Mouse (Mus musculus): ENCODE data around the gene Mta3. TPM values are rescaled to one million over a fixed set of nuclear protein-coding genes. Genes with fewer than 3 reads are reported as not detected.

Gene Mta3
- polyA plus RNA-seq, 1 experiment from 2014 or later: 29.8 TPM

GRCm38 (mm10) chr17:83695785-83696184 lies 10.2 kb upstream of the Mta3 start:
- Histone ChIP-seq H3K4me1 (replicated peaks; ENCODE audit: control insufficient read depth, insufficient read depth, low read length) (no peaks in the 10 kb centered on the region), H3K4me3 (ENCODE audit: low read depth, low read length) (no peak overlapping the region), H3K27me3 (replicated peaks; ENCODE audit: control insufficient read depth, insufficient read depth, low read length) (no peaks in the 10 kb centered on the region), H3K27ac (ENCODE audit: low read depth, low read length) (no peak overlapping the region), H3K4me2 (replicated peaks; ENCODE audit: low read depth) (no peak overlapping the region), H3K9ac (ENCODE audit: low read depth, low read length) (no peak overlapping the region), H3K9me3 (ENCODE audit: control insufficient read depth) (no peaks in the 10 kb centered on the region), H3K36me3 (ENCODE audit: control insufficient read depth, insufficient read depth) (no peaks in the 10 kb centered on the region)
- whole genome bisulfite sequencing: 86% methylated on average over 2 of the region's 2 CpGs
- TF ChIP-seq CTCF (IDR thresholded peaks at IDR 0.05; ENCODE audit: low read depth): no peak
- ATAC-seq: no peak

DNA sequence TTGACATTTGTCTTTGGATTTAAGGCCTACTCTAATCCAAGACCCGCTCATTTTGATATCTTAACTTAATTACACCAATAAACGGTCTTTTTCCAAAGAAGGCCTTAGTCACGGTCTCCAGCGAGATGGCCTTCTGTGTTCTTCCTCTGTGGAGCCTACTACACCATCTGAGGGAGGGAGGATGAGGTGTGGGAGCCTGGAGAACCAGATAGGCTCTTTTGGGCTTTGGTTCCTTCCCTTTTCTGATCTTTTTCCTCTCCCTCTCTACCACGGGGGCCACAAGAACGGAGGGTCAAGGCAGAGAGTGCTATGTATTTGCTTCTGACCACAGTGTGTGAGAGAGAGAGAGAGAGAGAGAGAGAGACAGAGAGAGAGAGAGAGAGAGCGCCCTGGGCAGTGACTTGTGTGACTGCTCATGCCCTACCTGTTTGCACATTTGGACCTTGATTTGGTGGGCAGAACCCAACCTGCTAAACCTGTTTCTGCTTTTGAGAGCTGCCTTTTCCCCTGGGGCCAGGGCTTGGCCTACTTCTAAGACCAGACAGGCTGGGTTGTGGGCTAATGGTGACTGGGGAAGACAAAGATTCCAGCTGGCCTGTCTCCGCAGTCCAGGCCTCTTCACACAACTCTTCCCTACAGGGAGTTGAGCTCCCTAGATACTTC lies 6.8 kb upstream of the Mta3 start:
- Histone ChIP-seq H3K9me3 (ENCODE audit: control insufficient read depth) (no peaks in the 10 kb centered on the region), H3K27me3 (replicated peaks; ENCODE audit: control insufficient read depth, insufficient read depth, low read length) (no peaks in the 10 kb centered on the region), H3K4me2 (replicated peaks; ENCODE audit: low read depth) (no peak overlapping the region), H3K4me1 (replicated peaks; ENCODE audit: control insufficient read depth, insufficient read depth, low read length) (no peaks in the 10 kb centered on the region), H3K9ac (ENCODE audit: low read depth, low read length) (no peak overlapping the region), H3K36me3 (ENCODE audit: control insufficient read depth, insufficient read depth) (no peaks in the 10 kb centered on the region), H3K27ac (ENCODE audit: low read depth, low read length) (no peak overlapping the region), H3K4me3 (ENCODE audit: low read depth, low read length) (no peak overlapping the region)
- TF ChIP-seq CTCF (IDR thresholded peaks at IDR 0.05; ENCODE audit: low read depth): no peak
- 40% methylated on average over 8 of the region's 8 CpGs for WGBS
- ATAC-seq: peak; percentile 97

DNA sequence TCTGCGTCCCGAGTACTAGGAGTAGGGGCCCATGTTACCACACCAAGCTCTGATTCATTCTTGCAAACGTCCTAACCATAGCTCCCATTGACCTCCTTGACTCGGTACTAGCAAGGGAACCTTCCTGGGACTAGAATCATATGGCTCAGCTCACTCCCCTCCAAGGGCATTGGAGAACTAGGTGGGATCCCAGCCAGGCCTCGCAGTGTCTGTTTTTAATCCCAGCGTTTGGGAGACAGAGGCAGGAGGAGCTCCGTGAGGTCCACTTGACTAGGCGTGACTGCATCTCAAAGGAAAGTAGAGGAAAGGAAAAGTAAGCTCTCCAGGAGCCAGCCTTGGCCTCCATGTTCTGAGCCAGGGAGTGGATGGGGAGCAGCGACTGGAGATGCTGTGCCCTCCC lies 5.8 kb upstream of the Mta3 start:
- no peak for ATAC-seq
- H3K9me3 ChIP-seq (ENCODE audit: control insufficient read depth): no peaks in the 10 kb centered on the region
- no peak overlapping the region for H3K4me3 ChIP-seq (ENCODE audit: low read depth, low read length)
- TF ChIP-seq CTCF (IDR thresholded peaks at IDR 0.05; ENCODE audit: low read depth): no peak
- H3K36me3 ChIP-seq (ENCODE audit: control insufficient read depth, insufficient read depth): no peaks in the 10 kb centered on the region
- no peaks in the 10 kb centered on the region for H3K27me3 ChIP-seq (replicated peaks; ENCODE audit: control insufficient read depth, insufficient read depth, low read length)
- no peaks in the 10 kb centered on the region for H3K4me1 ChIP-seq (replicated peaks; ENCODE audit: control insufficient read depth, insufficient read depth, low read length)
- 81% methylated on average over 9 of the region's 9 CpGs for WGBS
- no peak overlapping the region for H3K9ac ChIP-seq (ENCODE audit: low read depth, low read length)
- H3K4me2 ChIP-seq (replicated peaks; ENCODE audit: low read depth): no peak overlapping the region
- H3K27ac ChIP-seq (ENCODE audit: low read depth, low read length): no peak overlapping the region

GRCm38 (mm10) chr17:83704469-83704868 lies 1.5 kb upstream of the Mta3 start:
- no peak for ATAC-seq
- Histone ChIP-seq H3K9me3 (ENCODE audit: control insufficient read depth) (no peaks in the 10 kb centered on the region), H3K9ac (ENCODE audit: low read depth, low read length) (no peak overlapping the region), H3K36me3 (ENCODE audit: control insufficient read depth, insufficient read depth) (no peaks in the 10 kb centered on the region), H3K27me3 (replicated peaks; ENCODE audit: control insufficient read depth, insufficient read depth, low read length) (no peaks in the 10 kb centered on the region), H3K4me3 (ENCODE audit: low read depth, low read length) (no peak overlapping the region), H3K4me1 (replicated peaks; ENCODE audit: control insufficient read depth, insufficient read depth, low read length) (no peaks in the 10 kb centered on the region), H3K27ac (ENCODE audit: low read depth, low read length) (no peak overlapping the region), H3K4me2 (replicated peaks; ENCODE audit: low read depth) (no peak overlapping the region)
- 85% methylated on average over 5 of the region's 5 CpGs for WGBS
- no peak for TF ChIP-seq CTCF (IDR thresholded peaks at IDR 0.05; ENCODE audit: low read depth)

GRCm38 (mm10) chr17:83705352-83706115 lies 429 bp upstream of the Mta3 start:
- H3K36me3 ChIP-seq (ENCODE audit: control insufficient read depth, insufficient read depth): peaks cover 5% of the 10 kb centered on the region
- peak overlapping the region; percentile 85 for H3K4me3 ChIP-seq (ENCODE audit: low read depth, low read length)
- no peak for TF ChIP-seq CTCF (IDR thresholded peaks at IDR 0.05; ENCODE audit: low read depth)
- no peaks in the 10 kb centered on the region for H3K27me3 ChIP-seq (replicated peaks; ENCODE audit: control insufficient read depth, insufficient read depth, low read length)
- WGBS: 6% methylated on average over 37 of the region's 38 CpGs
- ATAC-seq: peak; percentile 75
- H3K27ac ChIP-seq (ENCODE audit: low read depth, low read length): peak overlapping the region; percentile 97
- H3K4me1 ChIP-seq (replicated peaks; ENCODE audit: control insufficient read depth, insufficient read depth, low read length): no peaks in the 10 kb centered on the region
- no peaks in the 10 kb centered on the region for H3K9me3 ChIP-seq (ENCODE audit: control insufficient read depth)
- H3K4me2 ChIP-seq (replicated peaks; ENCODE audit: low read depth): peak overlapping the region; percentile 99
- H3K9ac ChIP-seq (ENCODE audit: low read depth, low read length): peak overlapping the region; percentile 98

DNA sequence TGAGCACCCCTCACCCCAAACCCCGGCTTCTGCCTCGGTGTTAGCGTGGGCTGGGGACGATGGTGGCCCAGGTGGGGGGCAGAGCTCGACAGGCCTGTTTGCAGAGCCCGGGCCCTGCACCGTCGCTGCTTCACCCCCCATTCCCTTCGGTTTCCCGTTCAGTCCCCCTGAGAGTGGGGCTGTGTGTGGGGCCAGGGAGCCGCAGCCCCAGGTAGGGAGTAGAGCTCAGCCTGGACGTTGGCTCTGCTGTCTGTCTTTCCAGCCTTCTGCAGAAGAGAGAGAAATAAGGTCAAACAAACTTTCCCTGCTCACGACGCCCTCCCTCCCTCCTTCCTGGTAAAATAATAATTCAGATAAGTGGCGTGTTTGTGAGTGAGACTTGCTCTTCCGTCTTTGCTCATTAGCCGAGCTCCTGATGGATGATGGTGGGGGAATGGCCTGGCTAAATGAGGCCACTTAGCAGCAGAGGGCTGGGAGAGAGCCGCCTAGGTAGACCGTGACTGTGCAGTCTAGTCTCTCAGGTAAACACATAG lies 697 bp downstream of the Mta3 start:
- TF ChIP-seq CTCF (IDR thresholded peaks at IDR 0.05; ENCODE audit: low read depth): no peak
- peak overlapping the region; percentile 99 for H3K4me2 ChIP-seq (replicated peaks; ENCODE audit: low read depth)
- H3K4me1 ChIP-seq (replicated peaks; ENCODE audit: control insufficient read depth, insufficient read depth, low read length): no peaks in the 10 kb centered on the region
- WGBS: under 1% methylated on average over 19 of the region's 19 CpGs
- peaks cover 5% of the 10 kb centered on the region for H3K36me3 ChIP-seq (ENCODE audit: control insufficient read depth, insufficient read depth)
- H3K27ac ChIP-seq (ENCODE audit: low read depth, low read length): peak overlapping the region; percentile 97
- H3K9ac ChIP-seq (ENCODE audit: low read depth, low read length): peak overlapping the region; percentile 98
- H3K4me3 ChIP-seq (ENCODE audit: low read depth, low read length): peak overlapping the region; percentile 85
- H3K27me3 ChIP-seq (replicated peaks; ENCODE audit: control insufficient read depth, insufficient read depth, low read length): no peaks in the 10 kb centered on the region
- H3K9me3 ChIP-seq (ENCODE audit: control insufficient read depth): no peaks in the 10 kb centered on the region
- peak; percentile 70 for ATAC-seq

All from intestine, postnatal 0 days (tissue).